Mouse (Mus musculus) stomach, embryonic 16.5 days (tissue): ENCODE measurements around the gene Saa4. TPM values are rescaled to one million over a fixed set of nuclear protein-coding genes. Genes with fewer than 3 reads are reported as not detected.
"Not testable (repeated sequence)": the region's sequence is repeated elsewhere in the genome, so short reads cannot be mapped to it uniquely, and the experiment has no call there.

Source experiments
- ATAC-seq: fragments of 200-750 bp; cut with Nextera tagmentation; 2 replicates; pipeline ENCODE4 v1.8.0; 2017; ENCODE audit warnings: moderate number of reproducible peaks, moderate TSS enrichment; ENCODE audit not compliant: insufficient read depth, low FRiP score
- H3K27ac ChIP-seq: fragments of 300-500 bp; sonication (generic); 2 replicates; pipeline ENCODE4 v1.5.1; 2014; ENCODE audit warnings: low read length
- H3K27me3 ChIP-seq: fragments of 300-500 bp; sonication (generic); 2 replicates; pipeline ENCODE4 v1.6.1; 2014; ENCODE audit warnings: low read length, control low read depth, mixed read lengths; ENCODE audit not compliant: control insufficient read depth, insufficient read depth
- H3K36me3 ChIP-seq: fragments of 300-500 bp; sonication (generic); 2 replicates; pipeline ENCODE4 v1.6.1; 2014; ENCODE audit warnings: low read length; ENCODE audit not compliant: control insufficient read depth, insufficient read depth
- H3K4me1 ChIP-seq: fragments of 300-500 bp; sonication (generic); 2 replicates; pipeline ENCODE4 v1.6.1; 2014; ENCODE audit warnings: low read length, control low read depth, mixed read lengths; ENCODE audit not compliant: control insufficient read depth, insufficient read depth
- H3K4me2 ChIP-seq: fragments of 300-500 bp; sonication (generic); 2 replicates; pipeline ENCODE4 v1.6.1; 2014; ENCODE audit warnings: low read depth, low read length, mixed read lengths
- H3K4me3 ChIP-seq: fragments of 300-500 bp; sonication (generic); replicated peaks from 2 replicates; pipeline ENCODE4 v1.5.1; 2014; ENCODE audit warnings: mild to moderate bottlenecking, low read length
- H3K9ac ChIP-seq: fragments of 300-500 bp; sonication (generic); 2 replicates; pipeline ENCODE4 v1.6.1; 2014; ENCODE audit warnings: low read length
- H3K9me3 ChIP-seq: fragments of 300-500 bp; sonication (generic); replicated peaks from 2 replicates; pipeline ENCODE4 v1.6.1; 2016; ENCODE audit warnings: low read length, control low read depth; ENCODE audit not compliant: control insufficient read depth
- WGBS: fragments of 180-500 bp; shearing (Covaris S2); extraction: QIAGEN DNeasy Blood & Tissue Kit; methylation state at CpG from one replicate; pipeline ENCODE4 v1.1.7; 2014; 5-methylcytosine and 5-hydroxymethylcytosine counted together
- polyA plus RNA-seq: library from polyadenylated mRNA; unstranded; fragments of >200 nt; fragmentation: Nextera tagmentation; extraction: Ambion mirVana; gene quantifications from 2 replicates; pipeline ENCODE4 v1.2.1, GENCODE M21; 2015

Gene Saa4
- polyA plus RNA-seq, 1 experiment from 2014 or later, result 0.68 TPM

DNA sequence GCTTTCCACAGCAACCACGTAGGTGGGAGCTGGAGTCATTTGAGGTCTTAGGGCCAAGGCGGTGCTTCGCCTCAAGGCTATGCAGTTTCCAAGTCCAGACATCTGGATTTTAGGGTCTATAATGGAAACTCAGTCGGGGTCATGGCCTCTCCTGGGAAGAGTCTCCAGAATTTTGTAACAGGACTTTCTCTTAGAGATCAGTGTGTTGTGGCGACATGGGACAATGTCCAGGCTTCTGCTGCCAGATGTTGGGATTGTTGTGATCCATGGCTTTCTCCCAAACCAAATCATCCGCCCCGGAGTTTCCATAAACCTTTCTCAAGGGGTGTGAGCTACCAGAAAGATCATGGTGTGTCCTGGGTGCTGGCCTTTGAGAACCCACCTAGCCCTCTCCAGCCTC is 14.0 kb upstream of the Saa4 start:
- no peak overlapping the region for H3K27ac ChIP-seq
- no peaks in the 10 kb centered on the region for H3K9me3 ChIP-seq
- WGBS, result 78% methylated on average over 7 of the region's 7 CpGs
- H3K27me3 ChIP-seq, result no peaks in the 10 kb centered on the region
- H3K4me3 ChIP-seq, result no peak overlapping the region
- no peak for ATAC-seq
- H3K4me2 ChIP-seq, result no peak overlapping the region
- H3K4me1 ChIP-seq, result no peaks in the 10 kb centered on the region
- H3K36me3 ChIP-seq, result no peaks in the 10 kb centered on the region
- H3K9ac ChIP-seq, result no peak overlapping the region

DNA sequence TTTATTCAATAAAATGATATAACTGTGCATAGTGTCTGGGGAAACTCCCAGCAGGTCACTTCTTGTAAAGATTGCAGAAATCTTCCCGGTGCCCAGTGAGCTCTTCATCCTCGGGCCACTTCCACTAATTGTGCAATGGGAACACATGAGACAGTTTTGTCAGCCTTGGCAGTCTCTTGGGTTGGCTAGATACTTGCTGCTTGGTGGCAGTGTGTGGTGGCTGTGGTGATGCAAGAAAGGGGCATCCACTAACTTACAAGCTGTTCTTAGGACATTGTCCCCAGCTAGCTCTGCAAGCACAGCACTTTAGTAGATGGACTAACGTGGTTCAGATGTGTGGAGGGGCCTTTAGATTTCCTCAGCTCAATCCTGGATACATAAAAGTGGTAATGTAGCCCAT is 13.4 kb upstream of the Saa4 start:
- ATAC-seq, result no peak
- Histone ChIP-seq H3K27ac (no peak overlapping the region), H3K27me3 (no peaks in the 10 kb centered on the region), H3K9me3 (no peaks in the 10 kb centered on the region), H3K9ac (no peak overlapping the region), H3K36me3 (no peaks in the 10 kb centered on the region), H3K4me1 (no peaks in the 10 kb centered on the region), H3K4me3 (no peak overlapping the region), H3K4me2 (no peak overlapping the region)
- WGBS, result 86% methylated on average over 3 of the region's 3 CpGs

DNA sequence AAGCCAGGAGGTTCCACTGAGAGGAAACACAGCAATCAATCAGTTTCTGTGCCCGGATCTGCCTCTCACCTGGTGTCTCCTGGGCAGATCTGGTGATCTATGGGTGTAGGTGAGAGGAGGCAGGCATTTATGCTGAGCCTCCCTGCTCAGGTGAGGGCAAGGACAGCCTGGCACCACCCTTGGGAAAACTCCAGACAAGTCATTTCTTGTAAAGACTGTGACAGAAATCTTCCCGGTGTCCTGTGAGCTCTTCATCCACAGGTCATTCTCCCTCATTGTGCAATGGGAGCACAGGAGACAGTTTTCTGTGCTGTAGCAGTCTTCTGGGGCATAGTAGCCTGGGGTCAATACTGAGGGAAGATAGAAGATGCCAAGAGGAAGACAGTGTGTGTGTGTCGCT is 10.5 kb upstream of the Saa4 start, which contains the start of gene Saa1:
TSS of gene Saa1 (minus strand) at position 101 of the 400 bp plus-strand sequence.
- not testable (repeated sequence) for H3K4me3 ChIP-seq, ATAC-seq, H3K4me2 ChIP-seq, H3K9ac ChIP-seq, H3K27ac ChIP-seq, H3K36me3 ChIP-seq, H3K9me3 ChIP-seq, H3K4me1 ChIP-seq, H3K27me3 ChIP-seq
- WGBS, result 50% methylated on average over 3 of the region's 3 CpGs

DNA sequence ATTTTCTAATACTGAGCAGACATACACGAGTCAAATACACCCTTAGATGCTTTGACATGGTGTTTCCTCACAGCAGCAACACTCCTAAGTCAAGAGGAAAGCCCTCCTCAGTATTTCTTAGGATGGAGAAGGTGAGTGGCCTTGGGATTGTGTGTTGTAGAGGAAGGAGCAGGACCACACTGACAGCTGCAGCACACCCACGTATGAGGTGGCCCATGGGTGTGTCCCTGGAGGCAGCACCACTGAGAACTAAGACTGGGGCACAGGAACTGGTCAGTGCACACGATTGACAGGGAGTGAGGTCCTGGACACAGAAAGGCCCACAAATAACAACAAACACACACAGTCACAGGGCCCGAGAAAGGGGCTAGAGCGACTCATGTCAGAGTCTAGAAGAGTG is 7.6 kb upstream of the Saa4 start:
- not testable (repeated sequence) for H3K4me3 ChIP-seq, H3K9me3 ChIP-seq, H3K4me2 ChIP-seq, H3K27me3 ChIP-seq, H3K4me1 ChIP-seq, ATAC-seq, H3K36me3 ChIP-seq, H3K27ac ChIP-seq, H3K9ac ChIP-seq
- whole genome bisulfite sequencing, result 77% methylated on average over 5 of the region's 5 CpGs

DNA sequence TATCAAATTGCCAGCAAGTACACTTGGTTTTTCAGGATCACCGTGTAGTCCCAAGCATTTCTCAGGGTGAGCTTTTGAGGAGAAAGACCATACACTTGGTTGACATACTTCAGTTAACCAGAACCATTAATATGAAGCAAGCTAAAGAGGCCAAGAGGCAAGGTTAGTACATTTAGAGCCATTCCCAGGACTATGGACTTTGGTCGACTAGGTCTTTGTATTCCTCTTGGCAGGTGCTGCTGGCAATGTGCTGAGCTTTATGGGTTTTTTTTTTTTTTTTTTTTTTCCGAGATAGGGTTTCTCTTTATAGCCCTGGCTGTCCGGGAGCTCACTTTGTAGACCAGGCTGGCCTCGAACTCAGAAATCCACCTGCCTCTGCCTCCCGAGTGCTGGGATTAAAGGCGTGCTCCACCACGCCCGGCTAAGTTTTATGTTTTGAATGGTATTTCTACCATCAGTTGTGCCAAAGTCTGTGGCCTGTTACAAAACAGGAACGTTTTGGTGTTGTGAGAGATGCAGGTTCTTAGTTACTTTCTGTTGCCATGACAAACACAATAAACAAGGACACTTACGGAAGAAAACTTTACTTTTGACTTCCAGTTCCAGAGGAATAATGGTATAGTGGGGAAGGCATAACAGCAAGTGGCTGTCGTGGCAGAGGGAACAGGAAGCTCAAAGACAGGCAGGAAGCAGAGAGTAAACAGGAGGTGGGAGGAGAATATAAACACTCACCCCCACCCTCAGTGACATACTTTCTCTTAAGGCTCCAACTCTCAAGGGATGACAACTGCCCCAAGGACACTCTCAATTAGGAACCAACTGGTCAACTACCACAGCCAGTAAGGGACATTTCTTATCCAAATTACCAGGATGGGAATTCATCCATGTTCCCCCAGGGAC is 6.4 kb upstream of the Saa4 start:
- no peak overlapping the region for H3K4me2 ChIP-seq
- 74% methylated on average over 12 of the region's 12 CpGs for WGBS
- H3K9me3 ChIP-seq, result no peaks in the 10 kb centered on the region
- H3K4me3 ChIP-seq, result no peak overlapping the region
- H3K27ac ChIP-seq, result no peak overlapping the region
- H3K27me3 ChIP-seq, result no peaks in the 10 kb centered on the region
- H3K4me1 ChIP-seq, result no peaks in the 10 kb centered on the region
- H3K36me3 ChIP-seq, result no peaks in the 10 kb centered on the region
- no peak overlapping the region for H3K9ac ChIP-seq
- no peak for ATAC-seq

DNA sequence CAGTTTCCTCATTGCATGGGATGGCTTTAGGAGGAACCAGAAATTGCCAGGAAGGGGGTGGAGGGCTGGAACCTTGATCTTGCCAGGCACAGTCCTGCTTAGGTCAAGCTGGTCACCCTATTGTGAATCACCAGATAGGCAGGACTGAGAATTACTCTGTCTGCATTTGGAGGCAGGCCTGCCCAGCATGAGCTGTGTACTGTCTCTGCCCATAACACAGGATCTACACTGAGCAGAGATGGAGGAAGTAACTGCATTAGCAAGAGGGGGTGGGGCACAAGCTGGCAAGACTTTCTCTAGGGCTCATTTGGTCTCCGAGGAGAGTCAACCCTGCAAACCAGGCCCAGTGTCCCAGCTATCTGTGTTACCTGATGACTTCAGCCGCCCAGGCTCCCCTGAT is 2.6 kb upstream of the Saa4 start:
- H3K36me3 ChIP-seq, result no peaks in the 10 kb centered on the region
- no peaks in the 10 kb centered on the region for H3K27me3 ChIP-seq
- H3K9me3 ChIP-seq, result no peaks in the 10 kb centered on the region
- no peak overlapping the region for H3K4me3 ChIP-seq
- ATAC-seq, result no peak
- H3K4me2 ChIP-seq, result no peak overlapping the region
- WGBS, result 80% methylated on average over 2 of the region's 2 CpGs
- H3K27ac ChIP-seq, result no peak overlapping the region
- H3K4me1 ChIP-seq, result no peaks in the 10 kb centered on the region
- H3K9ac ChIP-seq, result no peak overlapping the region

DNA sequence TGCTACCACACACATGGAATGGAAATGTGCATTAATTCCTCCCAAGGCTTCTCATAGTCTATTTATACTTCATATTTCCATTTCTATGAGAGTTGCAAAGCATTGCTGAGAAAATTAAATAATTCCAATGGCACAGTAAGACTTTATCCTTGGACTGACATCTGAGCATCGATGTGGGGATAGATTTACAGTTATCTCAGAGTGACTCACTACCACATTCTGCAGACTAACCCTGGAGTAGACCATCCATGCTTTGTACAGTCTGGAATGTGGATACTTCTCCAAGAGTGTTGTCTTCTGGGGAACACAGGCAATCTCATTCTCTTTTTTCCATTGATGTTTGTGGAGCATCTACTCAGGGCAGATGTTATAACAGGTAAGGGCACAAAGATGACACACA is 4.8 kb downstream of the Saa4 start:
- WGBS, result 85% methylated on average over 1 of the region's 1 CpGs

DNA sequence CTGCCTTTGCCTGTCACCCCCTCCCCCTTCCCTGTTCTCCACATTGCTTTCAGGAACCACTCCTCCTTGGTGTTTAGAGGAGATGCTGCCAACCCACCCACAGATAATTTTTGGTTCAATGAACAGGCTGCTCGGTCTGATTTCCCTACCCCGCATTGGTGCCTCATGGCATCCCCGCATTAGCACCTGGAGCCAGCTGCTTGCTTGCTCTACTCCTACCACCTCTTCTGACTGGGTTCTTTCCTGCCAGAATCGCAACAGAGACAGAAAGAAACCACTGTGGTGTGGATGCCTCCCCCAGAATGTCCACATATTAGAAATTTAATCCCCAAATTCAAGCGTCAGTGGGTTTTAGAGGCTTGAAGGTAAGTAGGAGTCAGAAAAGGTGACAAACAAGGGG is 8.0 kb downstream of the Saa4 start:
- H3K4me1 ChIP-seq, result no peaks in the 10 kb centered on the region
- no peak overlapping the region for H3K9ac ChIP-seq
- no peaks in the 10 kb centered on the region for H3K9me3 ChIP-seq
- no peak overlapping the region for H3K27ac ChIP-seq
- H3K27me3 ChIP-seq, result no peaks in the 10 kb centered on the region
- no peaks in the 10 kb centered on the region for H3K36me3 ChIP-seq
- ATAC-seq, result no peak
- WGBS, result 71% methylated on average over 5 of the region's 5 CpGs
- no peak overlapping the region for H3K4me3 ChIP-seq
- no peak overlapping the region for H3K4me2 ChIP-seq

More for the DNA sequence above, 4.8 kb downstream of the Saa4 start:
- H3K4me1 ChIP-seq, result no peaks in the 10 kb centered on the region
- no peak overlapping the region for H3K4me2 ChIP-seq
- H3K27me3 ChIP-seq, result no peaks in the 10 kb centered on the region
- no peak overlapping the region for H3K4me3 ChIP-seq
- no peaks in the 10 kb centered on the region for H3K36me3 ChIP-seq
- H3K9ac ChIP-seq, result no peak overlapping the region
- no peaks in the 10 kb centered on the region for H3K9me3 ChIP-seq
- no peak for ATAC-seq
- H3K27ac ChIP-seq, result no peak overlapping the region

DNA sequence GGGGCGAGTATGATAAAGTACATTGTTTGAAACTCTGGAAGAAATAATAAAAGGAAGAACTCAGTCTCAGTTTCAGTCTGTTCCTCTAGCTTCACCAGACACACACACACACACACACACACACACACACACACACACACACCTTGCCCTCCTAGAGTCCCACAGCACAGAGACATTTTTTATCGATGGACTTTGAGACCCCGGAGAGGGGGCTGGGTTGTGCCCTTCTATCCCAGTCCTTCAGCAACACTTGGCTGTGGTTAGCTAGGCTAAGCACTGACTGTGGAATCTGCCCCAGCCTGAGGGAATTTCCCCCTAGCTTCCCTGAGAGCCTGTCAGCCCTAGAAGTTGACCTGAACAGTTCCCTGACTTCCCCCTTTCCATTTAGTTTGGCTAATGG is 8.6 kb downstream of the Saa4 start:
- Histone ChIP-seq H3K27me3 (no peaks in the 10 kb centered on the region), H3K4me3 (no peak overlapping the region), H3K27ac (no peak overlapping the region), H3K9ac (no peak overlapping the region), H3K4me2 (no peak overlapping the region), H3K4me1 (no peaks in the 10 kb centered on the region), H3K9me3 (no peaks in the 10 kb centered on the region), H3K36me3 (no peaks in the 10 kb centered on the region)
- WGBS, result 62% methylated on average over 3 of the region's 3 CpGs
- no peak for ATAC-seq
